Mouse (Mus musculus) thymus, adult 2 months (tissue): Measurements from ENCODE around the gene Creb3. TPM values are rescaled to one million over a fixed set of nuclear protein-coding genes. Genes with fewer than 3 reads are reported as not detected.
A peak's percentile ranks its signal among the peaks of the same experiment; 100 is the strongest.

Experiments used
- DNase-seq: peaks from one replicate; pipeline ENCODE4 v3.0.0; 2021
- H3K27ac ChIP-seq: fragments of 200-500 bp; 2 replicates; pipeline ENCODE4 v1.5.1; 2012; ENCODE audit warnings: low read length, control low read depth; ENCODE audit not compliant: control insufficient read depth, insufficient read depth
- H3K27me3 ChIP-seq: fragments of 200-500 bp; 2 replicates; pipeline ENCODE4 v1.6.1; 2012; ENCODE audit warnings: mild to moderate bottlenecking, low read length, moderate library complexity, mixed read lengths; ENCODE audit not compliant: control insufficient read depth, insufficient read depth
- H3K36me3 ChIP-seq: fragments of 200-500 bp; 2 replicates; pipeline ENCODE4 v1.6.1; 2012; ENCODE audit warnings: mild to moderate bottlenecking, low read length, moderate library complexity; ENCODE audit not compliant: control insufficient read depth, insufficient read depth
- H3K4me1 ChIP-seq: fragments of 200-500 bp; replicated peaks from 2 replicates; pipeline ENCODE4 v1.6.1; 2012; ENCODE audit warnings: low read length; ENCODE audit not compliant: control insufficient read depth, insufficient read depth
- H3K4me3 ChIP-seq: fragments of 200-500 bp; 2 replicates; pipeline ENCODE4 v1.5.1; 2012; ENCODE audit warnings: mild to moderate bottlenecking, low read length, control low read depth, moderate library complexity; ENCODE audit not compliant: control insufficient read depth, insufficient read depth
- CTCF ChIP-seq: fragments of 200-500 bp; IDR thresholded peaks from 2 replicates; pipeline ENCODE4 v1.5.1; 2012; ENCODE audit warnings: mild to moderate bottlenecking, control low read depth, low read length, moderate library complexity, borderline replicate concordance; ENCODE audit not compliant: control insufficient read depth, poor library complexity, insufficient read depth; ENCODE audit errors: extremely low read depth
- POLR2A ChIP-seq: fragments of 200-500 bp; IDR thresholded peaks from 2 replicates; pipeline ENCODE4 v1.6.1; 2012; ENCODE audit warnings: mild to moderate bottlenecking, low read length, control low read depth, moderate library complexity; ENCODE audit not compliant: control insufficient read depth, poor library complexity, insufficient read depth; ENCODE audit errors: extremely low read depth
- WGBS: fragments of 180-500 bp; shearing (Covaris S2); methylation state at CpG from one replicate; pipeline ENCODE4 v1.1.7; 2018; 5-methylcytosine and 5-hydroxymethylcytosine counted together
- polyA plus RNA-seq: library from polyadenylated mRNA; depleted of rRNA; stranded (reverse); fragments of >200 nt; gene quantifications from 2 replicates; pipeline ENCODE4 v1.2.3, GENCODE M21; 2012; rRNA removed

Creb3 gene
- polyA plus RNA-seq, result 64.6 and 80.2 TPM in 2 replicates

GRCm38 (mm10) chr4:43561997-43562768, at the start of gene Creb3, which contains the start of gene Tln1:
Gene Creb3 (plus strand): TSS chr4:43562332.
Gene Tln1 (minus strand): TSS chr4:43562691.
- TF ChIP-seq CTCF (no peak), POLR2A (peak; percentile 66; the same call in 1 of the 2 replicates)
- peak; percentile 92 for DNase-seq
- Histone ChIP-seq H3K4me1 (peaks cover 38% of the 10 kb centered on the region), H3K27ac (peak within 1 kb of the TSS; percentile 91), H3K36me3 (peaks cover 20% of the 10 kb centered on the region), H3K27me3 (no peaks in the 10 kb centered on the region), H3K4me3 (peak within 1 kb of the TSS; percentile 98)
- 1% methylated on average over 62 of the region's 62 CpGs for WGBS

DNA sequence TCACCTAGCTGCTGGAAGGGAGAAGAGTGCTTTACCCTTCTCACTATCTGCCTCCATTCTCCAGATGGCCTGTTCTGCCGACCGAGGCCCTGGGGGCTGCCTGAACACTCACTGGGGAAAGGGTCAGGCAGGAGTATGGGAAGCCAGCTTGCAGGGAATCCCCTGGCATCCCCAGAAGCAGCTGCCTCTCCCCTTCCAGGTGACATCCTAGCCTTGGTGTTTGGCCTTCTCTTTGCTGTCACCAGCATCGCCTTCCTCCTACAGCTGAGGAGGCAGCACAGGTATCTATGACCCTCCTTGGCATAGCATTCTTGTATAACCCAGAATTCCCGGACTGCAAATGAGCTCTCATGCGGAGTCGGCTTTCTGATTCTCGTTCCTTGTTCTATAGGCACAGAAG, 49.5 kb upstream of the Creb3 start:
- no peak overlapping the region for H3K27ac ChIP-seq
- DNase-seq, result no peak
- H3K36me3 ChIP-seq, result no peaks in the 10 kb centered on the region
- WGBS, result 92% methylated on average over 7 of the region's 7 CpGs
- TF ChIP-seq CTCF (no peak), POLR2A (no peak)
- H3K4me1 ChIP-seq, result peaks cover 17% of the 10 kb centered on the region
- no peak overlapping the region for H3K4me3 ChIP-seq
- H3K27me3 ChIP-seq, result no peaks in the 10 kb centered on the region

GRCm38 (mm10) chr4:43513300-43513699, 48.8 kb upstream of the Creb3 start:
- H3K36me3 ChIP-seq, result no peaks in the 10 kb centered on the region
- whole genome bisulfite sequencing, result 96% methylated on average over 4 of the region's 4 CpGs
- peaks cover 11% of the 10 kb centered on the region for H3K4me1 ChIP-seq
- H3K27me3 ChIP-seq, result no peaks in the 10 kb centered on the region
- no peak overlapping the region for H3K27ac ChIP-seq
- no peak overlapping the region for H3K4me3 ChIP-seq
- DNase-seq, result no peak
- no peak for TF ChIP-seq CTCF
- no peak for TF ChIP-seq POLR2A

DNA sequence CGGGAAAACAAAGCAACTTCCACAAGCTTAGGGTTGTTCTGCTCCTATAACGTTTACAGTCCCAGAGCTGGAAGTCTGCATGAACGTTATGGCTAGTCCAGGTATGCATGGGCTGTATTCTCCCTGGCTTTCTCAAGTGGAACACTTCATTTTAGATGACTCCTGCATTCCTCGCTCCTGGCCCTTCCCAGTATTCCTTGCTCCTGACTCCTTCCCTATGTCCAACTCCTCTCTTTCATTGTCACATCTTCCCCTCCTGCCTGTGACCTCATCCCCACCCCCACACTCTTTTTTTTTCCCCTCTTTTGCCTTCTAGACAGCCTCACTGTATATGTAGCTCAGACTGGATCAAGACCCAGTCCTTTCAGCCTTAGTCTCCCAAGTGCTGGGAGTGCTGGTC, 48.3 kb upstream of the Creb3 start:
- no peak for TF ChIP-seq POLR2A
- no peak for TF ChIP-seq CTCF
- Histone ChIP-seq H3K36me3 (no peaks in the 10 kb centered on the region), H3K4me1 (peaks cover 10% of the 10 kb centered on the region), H3K4me3 (no peak overlapping the region), H3K27ac (no peak overlapping the region), H3K27me3 (no peaks in the 10 kb centered on the region)
- WGBS, result 92% methylated on average over 4 of the region's 4 CpGs
- no peak for DNase-seq

DNA sequence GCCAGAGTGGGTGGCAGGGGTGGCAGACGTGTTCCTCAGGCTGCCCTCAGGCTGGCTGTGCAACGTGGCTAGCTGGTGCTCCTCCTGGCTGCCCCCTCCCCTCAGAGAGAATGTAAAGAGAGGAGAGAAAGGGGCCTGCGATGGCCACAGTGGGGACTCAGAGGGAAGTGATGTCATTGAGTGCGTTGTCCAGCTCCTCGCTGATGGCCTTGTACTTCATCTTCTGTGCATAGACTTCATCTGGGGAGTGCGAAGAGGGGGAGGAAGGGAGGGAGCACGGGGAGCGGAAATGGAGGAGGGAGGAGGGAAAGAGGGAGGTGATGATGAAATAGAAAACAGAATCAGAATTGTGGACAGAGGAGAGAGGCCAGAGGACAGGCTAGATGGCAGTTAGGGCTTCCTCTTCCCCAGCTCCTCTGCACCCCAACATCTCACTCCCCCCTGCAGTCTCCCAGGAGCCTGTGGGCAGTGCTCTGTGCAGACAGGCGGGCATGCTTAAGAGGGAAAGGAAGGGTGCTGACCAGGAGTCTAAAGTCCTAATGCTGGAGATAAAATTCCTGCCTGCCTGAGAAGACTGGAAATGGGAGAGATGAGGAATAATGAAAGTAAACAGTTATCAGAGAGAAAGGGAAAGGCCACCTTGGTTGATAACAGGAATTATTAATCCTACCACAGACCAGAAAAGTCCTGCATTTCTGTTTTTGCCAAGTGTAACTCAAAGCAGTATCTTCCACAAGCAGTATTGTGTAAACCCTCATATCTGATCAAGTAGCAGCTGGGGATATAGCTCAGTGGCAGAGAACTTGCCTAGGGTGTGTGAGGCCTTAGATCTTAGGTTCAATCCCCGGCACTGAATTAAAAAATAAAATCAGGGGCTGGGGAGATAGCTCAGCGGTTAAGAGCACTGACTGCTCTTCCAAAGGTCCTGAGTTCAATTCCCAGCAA, 46.1 kb upstream of the Creb3 start:
- H3K4me1 ChIP-seq, result peaks cover 5% of the 10 kb centered on the region; the same call in 1 of the 2 replicates
- 86% methylated on average over 11 of the region's 11 CpGs for WGBS
- no peak for DNase-seq

DNA sequence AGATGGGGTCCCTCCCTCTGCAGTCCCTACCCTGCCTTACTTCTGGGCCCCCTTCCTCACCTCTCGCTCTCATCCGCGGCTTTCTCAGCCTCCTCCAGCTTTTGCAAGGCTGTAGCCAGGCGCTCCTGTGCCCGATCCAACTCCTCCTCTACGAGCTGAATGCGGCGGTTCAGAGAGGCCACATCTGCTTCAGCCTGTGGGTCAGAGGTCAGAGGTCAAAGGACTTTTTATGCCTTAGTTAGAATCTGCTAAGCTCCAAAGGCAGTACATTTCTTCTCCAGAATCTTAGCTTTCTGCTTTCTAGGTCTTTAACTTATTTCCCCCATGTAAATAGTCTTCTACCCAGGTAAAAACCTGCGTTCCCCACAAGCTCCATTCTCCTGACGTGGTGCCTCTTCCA, 42.6 kb upstream of the Creb3 start:
- WGBS, result 85% methylated on average over 10 of the region's 10 CpGs
- no peak for DNase-seq
- H3K27me3 ChIP-seq, result peaks cover 14% of the 10 kb centered on the region
- H3K27ac ChIP-seq, result no peak overlapping the region
- TF ChIP-seq CTCF, result no peak
- no peak for TF ChIP-seq POLR2A
- no peak overlapping the region for H3K4me3 ChIP-seq
- H3K36me3 ChIP-seq, result no peaks in the 10 kb centered on the region
- peaks cover 19% of the 10 kb centered on the region for H3K4me1 ChIP-seq

More for the DNA sequence above, 46.1 kb upstream of the Creb3 start:
- Histone ChIP-seq H3K36me3 (no peaks in the 10 kb centered on the region), H3K27me3 (no peaks in the 10 kb centered on the region; the same call in 1 of the 2 replicates), H3K27ac (no peak overlapping the region), H3K4me3 (no peak overlapping the region)
- TF ChIP-seq POLR2A (no peak), CTCF (no peak)
